Mouse (Mus musculus): ENCODE data around the gene Kif18a.

The Kif18a gene

GRCm38 (mm10) chr2:109280600-109281340, at the start of gene Kif18a, which contains the start of gene Mettl15:
TSS of gene Kif18a (plus strand) at chr2:109280738.
TSS of gene Mettl15 (minus strand) at chr2:109280748.
- peak; percentile 98 for DNase-seq (ENCODE audit: low read depth)

GRCm38 (mm10) chr2:109233876-109234275, 46.7 kb upstream of the Kif18a start:
- no peak for DNase-seq (ENCODE audit: low read depth)

GRCm38 (mm10) chr2:109235741-109236140, 44.8 kb upstream of the Kif18a start:
- DNase-seq (ENCODE audit: low read depth) = no peak

- DNase-seq (ENCODE audit: low read depth) = no peak
These were observed 38.6 kb upstream of the Kif18a start for GRCm38 (mm10) chr2:109241947-109242346.

- no peak for DNase-seq (ENCODE audit: low read depth)
These were observed 17.8 kb upstream of the Kif18a start for GRCm38 (mm10) chr2:109262779-109263178.

GRCm38 (mm10) chr2:109273098-109273497, 7.4 kb upstream of the Kif18a start:
- DNase-seq (ENCODE audit: low read depth) = no peak

GRCm38 (mm10) chr2:109277593-109277992, 2.9 kb upstream of the Kif18a start:
- DNase-seq (ENCODE audit: low read depth) = peak; percentile 33

GRCm38 (mm10) chr2:109278036-109278435, 2.5 kb upstream of the Kif18a start:
- peak; percentile 74 for DNase-seq (ENCODE audit: low read depth)

- no peak for DNase-seq (ENCODE audit: low read depth)
These were observed 302 bp upstream of the Kif18a start for GRCm38 (mm10) chr2:109280272-109280599.

- DNase-seq (ENCODE audit: low read depth) = no peak
These were observed 778 bp downstream of the Kif18a start for GRCm38 (mm10) chr2:109281341-109281690.

GRCm38 (mm10) chr2:109284121-109284520, 3.6 kb downstream of the Kif18a start:
- no peak for DNase-seq (ENCODE audit: low read depth)

- no peak for DNase-seq (ENCODE audit: low read depth)
These were observed 8.8 kb downstream of the Kif18a start for GRCm38 (mm10) chr2:109289327-109289726.

- DNase-seq (ENCODE audit: low read depth) = no peak
These were observed 15.7 kb downstream of the Kif18a start for GRCm38 (mm10) chr2:109296264-109296663.

GRCm38 (mm10) chr2:109298160-109298559, 17.6 kb downstream of the Kif18a start:
- DNase-seq (ENCODE audit: low read depth) = no peak

GRCm38 (mm10) chr2:109302234-109302633, 21.7 kb downstream of the Kif18a start:
- DNase-seq (ENCODE audit: low read depth) = no peak

- no peak for DNase-seq (ENCODE audit: low read depth)
These were observed 23.1 kb downstream of the Kif18a start for GRCm38 (mm10) chr2:109303638-109304037.

- no peak for DNase-seq (ENCODE audit: low read depth)
These were observed 30.8 kb downstream of the Kif18a start for GRCm38 (mm10) chr2:109311369-109311768.

- no peak for DNase-seq (ENCODE audit: low read depth)
These were observed 51.3 kb downstream of the Kif18a start for GRCm38 (mm10) chr2:109331807-109332206.

GRCm38 (mm10) chr2:109334237-109334636, 53.7 kb downstream of the Kif18a start:
- DNase-seq (ENCODE audit: low read depth) = no peak

- no peak for DNase-seq (ENCODE audit: low read depth)
These were observed 55.2 kb downstream of the Kif18a start for GRCm38 (mm10) chr2:109335765-109336164.

- no peak for DNase-seq (ENCODE audit: low read depth)
These were observed 64.8 kb downstream of the Kif18a start for GRCm38 (mm10) chr2:109345386-109345785.

GRCm38 (mm10) chr2:109348742-109349141, 68.2 kb downstream of the Kif18a start:
- no peak for DNase-seq (ENCODE audit: low read depth)

- DNase-seq (ENCODE audit: low read depth) = no peak
These were observed 78.1 kb downstream of the Kif18a start for GRCm38 (mm10) chr2:109358456-109359141.

GRCm38 (mm10) chr2:109365962-109366361, 85.4 kb downstream of the Kif18a start:
- DNase-seq (ENCODE audit: low read depth) = no peak
